Mouse (Mus musculus): ENCODE measurements around the gene Nfia.

Gene Nfia

GRCm38 (mm10) chr4:97973064-97973463 lies 200.5 kb downstream of the Nfia start:
- no peak for DNase-seq

GRCm38 (mm10) chr4:97974037-97974436 lies 201.5 kb downstream of the Nfia start:
- no peak for DNase-seq

GRCm38 (mm10) chr4:97976891-97977290 lies 204.4 kb downstream of the Nfia start:
- no peak for DNase-seq

GRCm38 (mm10) chr4:97984361-97984760 lies 211.8 kb downstream of the Nfia start:
- no peak for DNase-seq

GRCm38 (mm10) chr4:97986056-97986734 lies 213.7 kb downstream of the Nfia start:
- DNase-seq = no peak

- no peak for DNase-seq
These were observed 214.2 kb downstream of the Nfia start for GRCm38 (mm10) chr4:97986735-97987075.

GRCm38 (mm10) chr4:97988703-97989102 lies 216.2 kb downstream of the Nfia start:
- no peak for DNase-seq

DNA sequence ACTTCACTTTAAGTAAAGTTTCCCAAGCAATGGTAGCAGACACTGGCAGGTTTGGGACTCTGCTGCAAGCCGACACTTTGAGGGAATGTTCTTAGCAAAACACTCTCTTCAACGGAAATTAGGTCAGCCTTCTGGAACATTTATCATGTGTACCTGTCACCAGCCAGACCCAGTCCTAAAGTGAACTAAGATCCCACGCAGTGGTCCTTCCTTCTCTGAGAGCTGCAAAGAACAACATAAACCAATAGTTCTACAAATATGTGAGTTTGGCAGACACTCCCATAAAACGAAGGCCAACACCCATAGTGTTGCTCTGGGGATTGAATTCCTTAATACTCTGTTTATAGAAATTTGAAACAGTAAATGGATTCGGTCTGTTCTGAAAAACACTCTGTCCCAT lies 217.9 kb downstream of the Nfia start:
- DNase-seq = peak; percentile 62

DNA sequence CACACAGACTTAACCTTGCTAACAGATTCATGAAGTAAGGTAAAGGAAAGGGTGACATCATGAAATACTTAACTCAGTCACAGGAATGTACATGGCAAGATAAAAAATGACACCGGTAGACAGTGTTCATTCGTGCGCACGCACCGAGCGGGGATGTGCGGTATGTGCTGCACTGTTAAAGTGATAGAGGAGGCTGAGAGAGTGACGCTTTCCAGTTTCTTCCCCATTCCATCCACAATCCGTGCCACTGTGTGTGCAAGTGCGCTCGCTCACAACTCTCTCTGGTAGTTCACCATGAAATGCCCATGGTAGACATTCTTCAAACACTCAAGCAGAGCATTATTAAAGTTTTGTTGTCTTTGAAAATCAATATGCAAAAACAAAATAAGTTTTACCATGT lies 218.9 kb downstream of the Nfia start:
- no peak for DNase-seq

GRCm38 (mm10) chr4:97991880-97992279 lies 219.3 kb downstream of the Nfia start:
- no peak for DNase-seq

- no peak for DNase-seq
These were observed 223.6 kb downstream of the Nfia start for GRCm38 (mm10) chr4:97995911-97996712.

- DNase-seq = no peak
These were observed 224.8 kb downstream of the Nfia start for GRCm38 (mm10) chr4:97997151-97997817.

GRCm38 (mm10) chr4:98002206-98002605 lies 229.7 kb downstream of the Nfia start:
- no peak for DNase-seq

DNA sequence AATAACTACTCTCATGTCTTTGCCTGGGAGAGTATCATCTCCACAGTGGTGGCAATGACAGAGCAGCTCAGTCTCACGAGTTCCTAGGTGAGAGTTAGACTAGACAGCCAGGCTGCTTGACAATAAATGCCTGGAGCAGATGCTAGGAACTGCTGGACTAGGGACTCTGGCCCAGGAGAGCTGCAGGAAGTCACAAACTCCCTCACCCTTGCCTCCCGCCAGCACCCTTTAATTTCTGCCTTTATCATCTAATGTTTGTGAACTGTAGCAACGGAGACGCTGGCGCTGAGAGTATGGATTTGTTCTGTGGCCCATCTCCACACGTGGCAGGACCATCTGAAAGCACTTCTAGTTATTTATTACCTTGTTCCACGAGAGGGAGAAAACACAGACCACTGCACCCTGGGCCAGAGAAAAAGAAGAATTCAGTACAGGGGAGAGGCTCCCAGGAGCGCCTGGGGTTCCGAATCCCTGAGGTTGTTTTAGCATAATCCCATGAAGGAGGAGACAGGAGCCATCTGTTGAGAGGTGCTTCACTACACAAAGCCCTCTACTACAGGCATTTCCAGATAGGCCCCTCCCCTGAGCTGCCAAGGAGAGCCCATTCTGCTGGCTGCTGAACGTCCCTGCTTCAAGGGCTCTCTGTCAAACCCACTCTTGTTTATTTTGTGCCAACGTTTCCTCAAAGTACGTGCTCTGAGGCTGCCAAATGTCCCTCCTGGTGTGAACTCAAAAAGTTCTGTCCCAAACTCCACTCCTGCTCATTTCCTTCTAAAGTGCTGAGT lies 231.0 kb downstream of the Nfia start:
- peak; percentile 68 for DNase-seq

- peak; percentile 86 for DNase-seq
These were observed 231.6 kb downstream of the Nfia start for GRCm38 (mm10) chr4:98004108-98004625.

DNA sequence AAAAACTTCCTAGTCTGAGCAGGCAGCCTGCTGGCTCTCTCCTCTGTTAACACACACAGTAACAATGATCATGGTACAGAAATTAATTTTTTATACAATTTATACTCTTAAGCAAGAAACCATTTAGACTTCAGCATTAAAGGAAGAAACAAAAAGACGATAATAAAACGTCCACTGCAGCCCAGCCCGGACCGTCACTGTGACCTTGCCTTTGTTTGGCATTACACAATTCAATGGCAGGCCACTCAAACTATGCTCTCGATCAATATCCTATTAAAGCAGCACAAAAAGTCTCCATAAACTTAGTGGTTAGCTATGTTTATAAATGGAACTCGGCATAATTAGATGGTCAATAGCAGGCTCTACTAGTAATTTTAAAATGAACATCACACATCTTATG lies 232.5 kb downstream of the Nfia start:
- no peak for DNase-seq

DNA sequence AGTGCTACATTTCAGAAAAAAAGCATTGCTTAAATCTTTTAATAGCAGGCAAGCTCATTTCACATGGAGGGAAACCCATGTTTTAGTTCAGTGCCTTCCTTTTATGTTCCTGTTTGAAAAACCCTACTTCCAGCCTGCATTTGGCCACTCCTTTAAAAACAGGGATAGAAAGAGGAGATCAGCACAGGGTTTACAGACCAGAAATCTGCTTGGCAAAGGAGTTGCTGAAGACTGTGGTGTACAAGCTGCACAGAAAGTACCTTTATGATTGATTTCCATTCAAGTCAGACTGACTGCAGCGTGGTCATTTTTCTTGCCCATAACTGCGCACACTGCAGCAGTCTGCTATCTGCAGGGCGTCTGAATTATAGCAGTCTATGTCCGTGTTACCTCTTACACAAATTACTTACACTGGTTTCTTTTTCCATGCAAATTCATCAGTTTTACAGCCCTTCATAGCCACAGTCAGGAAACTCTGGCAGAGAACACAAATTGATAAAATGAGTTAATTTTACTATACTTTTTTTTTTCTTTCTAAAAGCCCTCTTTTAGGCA lies 236.4 kb downstream of the Nfia start:
- no peak for DNase-seq

DNA sequence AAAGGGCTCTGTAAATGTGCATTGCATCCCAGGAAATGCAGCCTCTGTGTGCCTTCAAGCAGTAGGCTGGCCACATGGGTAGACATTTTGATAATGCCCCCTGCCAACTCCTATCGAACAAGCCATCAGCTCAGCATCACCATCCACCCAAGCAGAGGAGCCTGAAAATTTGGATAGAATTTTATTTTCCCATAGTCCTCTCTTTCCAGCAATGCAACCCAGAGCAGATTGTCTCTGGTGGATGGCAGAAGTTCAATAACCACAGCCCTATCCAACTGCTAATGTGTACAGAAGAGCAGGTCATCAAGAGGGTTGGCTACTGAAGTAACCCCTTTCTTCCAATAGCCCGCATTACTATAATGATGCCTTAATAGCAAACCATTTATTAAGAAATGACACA lies 237.4 kb downstream of the Nfia start:
- DNase-seq = no peak

- DNase-seq = no peak
These were observed 247.3 kb downstream of the Nfia start for GRCm38 (mm10) chr4:98019811-98020210.

DNA sequence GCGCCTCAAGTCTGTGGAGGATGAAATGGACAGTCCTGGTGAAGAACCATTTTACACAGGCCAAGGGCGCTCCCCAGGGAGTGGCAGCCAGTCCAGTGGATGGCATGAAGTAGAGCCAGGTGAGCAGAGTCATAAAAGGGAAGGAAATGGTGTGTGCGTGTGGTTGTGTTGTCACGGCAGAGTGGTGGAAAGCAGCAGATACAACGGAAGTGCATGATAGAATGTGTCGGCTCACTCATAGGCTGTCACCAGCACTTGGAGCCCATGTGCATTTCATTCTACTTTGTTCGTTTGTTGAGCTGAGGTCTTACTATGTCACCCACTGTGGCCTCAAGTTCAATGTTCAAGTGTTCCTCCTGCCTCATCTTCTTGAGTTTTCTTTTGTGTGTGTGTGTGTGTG lies 248.3 kb downstream of the Nfia start:
- DNase-seq = no peak

DNA sequence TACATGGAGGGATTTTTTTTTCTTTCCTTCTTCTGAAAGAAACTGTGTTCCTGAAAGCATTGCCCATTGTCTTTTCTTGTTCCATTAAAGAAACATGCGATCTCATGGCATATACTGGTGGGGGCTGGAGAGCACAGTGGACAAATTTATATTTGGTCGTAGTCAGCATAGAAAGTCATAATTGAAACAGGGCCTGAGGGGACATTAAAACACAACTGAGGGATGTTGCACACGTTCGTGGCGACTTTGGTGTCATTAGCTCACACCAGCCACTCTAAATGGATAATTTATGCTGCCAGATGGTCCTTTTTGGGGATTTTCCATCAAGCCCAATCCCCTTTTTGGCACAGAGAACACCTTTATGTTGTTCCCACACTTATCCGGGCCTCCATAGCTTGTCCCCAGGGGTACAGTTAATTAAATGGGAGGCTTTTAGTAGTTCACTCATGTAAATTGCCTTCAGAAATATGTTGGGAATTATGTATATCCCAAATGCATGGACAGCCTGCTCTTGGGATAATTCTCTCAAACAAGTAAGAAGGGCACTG lies 250.8 kb downstream of the Nfia start:
- DNase-seq = no peak

DNA sequence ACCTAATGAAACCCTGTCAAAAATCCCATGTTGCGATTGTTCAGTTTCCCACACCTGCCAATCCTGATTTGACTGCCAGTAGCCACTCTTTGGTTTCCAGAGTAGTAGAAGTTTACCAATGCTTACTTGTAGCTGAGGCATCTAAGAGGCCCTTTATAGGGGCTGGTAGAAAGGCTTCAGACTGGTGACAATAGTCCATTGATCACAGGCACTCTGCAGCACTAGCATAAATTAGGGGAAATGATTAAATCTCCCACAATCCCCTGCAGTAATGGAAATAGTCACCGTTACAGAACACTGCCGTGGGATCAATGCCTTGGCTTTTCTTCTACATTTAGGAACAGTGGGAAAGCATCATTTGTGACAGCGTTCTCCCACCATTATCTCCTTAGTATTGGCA lies 254.9 kb downstream of the Nfia start:
- no peak for DNase-seq
